Mouse (Mus musculus): ENCODE measurements around the gene Zfp663. TPM values are rescaled to one million over a fixed set of nuclear protein-coding genes. Genes with fewer than 3 reads are reported as not detected.

Zfp663 gene
- polyA plus RNA-seq (2012; rRNA removed), result not detected in 2 replicates

DNA sequence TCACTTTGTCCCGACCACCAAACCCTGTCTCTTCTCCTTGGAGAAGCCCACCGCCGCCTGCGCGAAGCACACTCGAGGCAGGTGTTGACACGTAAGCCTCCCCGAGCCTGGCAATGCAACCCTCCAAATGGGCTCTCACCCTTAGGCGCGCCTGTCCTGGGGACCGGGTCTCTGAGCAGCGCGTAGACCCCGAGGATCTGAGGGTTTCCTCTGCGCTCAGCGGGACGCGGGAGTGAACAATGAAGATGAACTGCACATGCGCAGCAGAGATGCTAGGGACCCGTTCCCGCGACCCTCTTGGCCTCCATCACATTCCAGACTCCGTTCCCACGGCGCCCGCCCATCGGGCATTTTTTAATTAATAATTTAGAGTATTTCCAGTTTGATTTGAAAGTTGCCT lies at the start of gene Zfp663:
Gene Zfp663 (minus strand): TSS at position 234 of the 400 bp plus-strand sequence.
- no peak for TF ChIP-seq POLR2A (IDR thresholded peaks at IDR 0.05; ENCODE audit: control insufficient read depth, low read depth, low read length)
- TF ChIP-seq CTCF (IDR thresholded peaks at IDR 0.05; ENCODE audit: control insufficient read depth, insufficient read depth, insufficient replicate concordance, low read depth, low read length), result no peak
- H3K27me3 ChIP-seq (ENCODE audit: control insufficient read depth, insufficient read depth, low read length), result no peaks in the 10 kb centered on the region
- peaks cover 13% of the 10 kb centered on the region for H3K4me1 ChIP-seq (ENCODE audit: control insufficient read depth, insufficient read depth, low read length)
- H3K4me3 ChIP-seq (ENCODE audit: control insufficient read depth, low read depth, low read length), result no peak within 1 kb of the TSS
- H3K27ac ChIP-seq (ENCODE audit: control insufficient read depth, insufficient read depth, low read depth, low read length), result no peak within 1 kb of the TSS
- no peaks in the 10 kb centered on the region for H3K36me3 ChIP-seq (ENCODE audit: control insufficient read depth, insufficient read depth, low read length)

DNA sequence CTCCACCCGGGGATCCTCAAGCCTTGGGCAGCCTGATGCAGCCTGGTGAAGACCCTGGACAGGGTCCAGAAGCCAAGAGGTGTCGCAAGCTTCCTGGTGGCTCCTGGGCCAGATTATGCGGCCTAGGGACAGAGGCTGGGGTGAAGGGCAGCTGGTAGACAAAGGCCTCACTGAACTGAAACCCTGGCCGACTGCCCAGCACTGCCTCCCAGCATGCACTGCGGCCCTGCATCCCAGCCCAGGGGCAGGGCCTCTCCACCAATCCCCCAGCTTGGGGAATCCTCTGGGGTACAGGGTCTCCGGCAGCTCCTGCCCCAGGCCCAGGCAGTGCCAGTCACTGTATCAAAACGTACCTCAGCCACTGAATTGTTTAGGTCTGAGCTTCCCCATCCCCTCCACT lies 48.8 kb upstream of the Zfp663 start:
- TF ChIP-seq POLR2A (IDR thresholded peaks at IDR 0.05; ENCODE audit: control insufficient read depth, low read depth, low read length) (no peak), CTCF (IDR thresholded peaks at IDR 0.05; ENCODE audit: control insufficient read depth, insufficient read depth, insufficient replicate concordance, low read depth, low read length) (no peak)
- H3K36me3 ChIP-seq (ENCODE audit: control insufficient read depth, insufficient read depth, low read length), result no peaks in the 10 kb centered on the region
- H3K27ac ChIP-seq (ENCODE audit: control insufficient read depth, insufficient read depth, low read depth, low read length), result no peak overlapping the region
- no peaks in the 10 kb centered on the region for H3K27me3 ChIP-seq (ENCODE audit: control insufficient read depth, insufficient read depth, low read length)
- no peak overlapping the region for H3K4me3 ChIP-seq (ENCODE audit: control insufficient read depth, low read depth, low read length)
- peaks cover 13% of the 10 kb centered on the region for H3K4me1 ChIP-seq (ENCODE audit: control insufficient read depth, insufficient read depth, low read length)

DNA sequence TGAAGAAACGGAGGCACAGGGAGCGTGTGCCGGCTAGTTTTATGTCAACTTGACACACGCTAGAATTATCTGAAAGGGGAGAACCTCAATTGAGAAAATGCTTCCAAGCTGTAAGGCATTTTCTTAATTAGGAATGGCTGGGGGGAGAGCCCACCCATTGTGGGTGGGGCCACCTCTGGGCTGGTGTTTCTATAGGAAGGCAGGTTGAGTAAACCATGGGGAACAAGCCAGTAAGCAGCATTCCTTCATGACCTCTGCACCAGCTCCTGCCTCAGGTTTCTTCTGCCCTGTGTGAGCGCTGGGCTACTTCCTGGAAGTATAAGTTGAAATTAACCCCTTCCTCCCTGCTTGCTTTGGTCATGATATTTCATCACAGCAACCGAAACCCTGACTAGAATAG lies 47.3 kb upstream of the Zfp663 start:
- Histone ChIP-seq H3K4me3 (ENCODE audit: control insufficient read depth, low read depth, low read length) (no peak overlapping the region), H3K27ac (ENCODE audit: control insufficient read depth, insufficient read depth, low read depth, low read length) (no peak overlapping the region), H3K4me1 (ENCODE audit: control insufficient read depth, insufficient read depth, low read length) (peaks cover 13% of the 10 kb centered on the region)

GRCm38 (mm10) chr2:165415141-165415721 lies 46.7 kb upstream of the Zfp663 start:
- Histone ChIP-seq H3K36me3 (ENCODE audit: control insufficient read depth, insufficient read depth, low read length) (no peaks in the 10 kb centered on the region), H3K4me1 (ENCODE audit: control insufficient read depth, insufficient read depth, low read length) (peaks cover 10% of the 10 kb centered on the region), H3K27ac (ENCODE audit: control insufficient read depth, insufficient read depth, low read depth, low read length) (no peak overlapping the region), H3K27me3 (ENCODE audit: control insufficient read depth, insufficient read depth, low read length) (no peaks in the 10 kb centered on the region), H3K4me3 (ENCODE audit: control insufficient read depth, low read depth, low read length) (no peak overlapping the region)
- TF ChIP-seq POLR2A (IDR thresholded peaks at IDR 0.05; ENCODE audit: control insufficient read depth, low read depth, low read length) (no peak), CTCF (IDR thresholded peaks at IDR 0.05; ENCODE audit: control insufficient read depth, insufficient read depth, insufficient replicate concordance, low read depth, low read length) (no peak)

More for the DNA sequence above, 47.3 kb upstream of the Zfp663 start:
- Histone ChIP-seq H3K27me3 (ENCODE audit: control insufficient read depth, insufficient read depth, low read length) (no peaks in the 10 kb centered on the region), H3K36me3 (ENCODE audit: control insufficient read depth, insufficient read depth, low read length) (no peaks in the 10 kb centered on the region)
- TF ChIP-seq POLR2A (IDR thresholded peaks at IDR 0.05; ENCODE audit: control insufficient read depth, low read depth, low read length), result no peak
- no peak for TF ChIP-seq CTCF (IDR thresholded peaks at IDR 0.05; ENCODE audit: control insufficient read depth, insufficient read depth, insufficient replicate concordance, low read depth, low read length)

- Histone ChIP-seq H3K36me3 (ENCODE audit: control insufficient read depth, insufficient read depth, low read length) (no peaks in the 10 kb centered on the region), H3K4me3 (ENCODE audit: control insufficient read depth, low read depth, low read length) (no peak overlapping the region), H3K4me1 (ENCODE audit: control insufficient read depth, insufficient read depth, low read length) (peaks cover 10% of the 10 kb centered on the region), H3K27ac (ENCODE audit: control insufficient read depth, insufficient read depth, low read depth, low read length) (no peak overlapping the region), H3K27me3 (ENCODE audit: control insufficient read depth, insufficient read depth, low read length) (no peaks in the 10 kb centered on the region)
- TF ChIP-seq CTCF (IDR thresholded peaks at IDR 0.05; ENCODE audit: control insufficient read depth, insufficient read depth, insufficient replicate concordance, low read depth, low read length) (no peak), POLR2A (IDR thresholded peaks at IDR 0.05; ENCODE audit: control insufficient read depth, low read depth, low read length) (no peak)
Measured at GRCm38 (mm10) chr2:165414321-165414720, 45.8 kb upstream of the Zfp663 start.

DNA sequence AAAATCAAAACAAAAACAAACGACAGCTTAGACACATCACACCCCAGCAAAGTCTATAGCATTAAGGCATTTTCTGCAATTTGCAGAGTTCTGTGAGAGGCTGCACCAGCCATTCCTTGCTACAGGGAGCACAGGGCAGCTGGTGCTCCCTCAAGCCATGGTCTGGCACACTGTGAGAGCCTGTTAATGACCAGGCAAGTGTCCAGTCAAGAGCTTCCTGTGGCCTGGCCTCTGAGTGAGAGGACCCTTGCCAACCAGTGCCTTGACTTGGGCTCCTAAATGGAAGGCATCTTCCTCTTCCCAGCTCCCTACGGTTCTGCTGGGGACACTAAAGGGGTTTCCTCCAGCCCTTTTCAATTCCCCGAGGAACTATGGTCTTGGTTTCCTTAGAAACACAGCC lies 45.4 kb upstream of the Zfp663 start:
- no peak overlapping the region for H3K27ac ChIP-seq (ENCODE audit: control insufficient read depth, insufficient read depth, low read depth, low read length)

GRCm38 (mm10) chr2:165407700-165408301 lies 39.3 kb upstream of the Zfp663 start:
- no peak overlapping the region for H3K4me3 ChIP-seq (ENCODE audit: control insufficient read depth, low read depth, low read length)
- no peaks in the 10 kb centered on the region for H3K36me3 ChIP-seq (ENCODE audit: control insufficient read depth, insufficient read depth, low read length)
- no peaks in the 10 kb centered on the region for H3K27me3 ChIP-seq (ENCODE audit: control insufficient read depth, insufficient read depth, low read length)
- no peak overlapping the region for H3K27ac ChIP-seq (ENCODE audit: control insufficient read depth, insufficient read depth, low read depth, low read length)
- H3K4me1 ChIP-seq (ENCODE audit: control insufficient read depth, insufficient read depth, low read length), result no peaks in the 10 kb centered on the region
- TF ChIP-seq CTCF (IDR thresholded peaks at IDR 0.05; ENCODE audit: control insufficient read depth, insufficient read depth, insufficient replicate concordance, low read depth, low read length) (peak; percentile 91), POLR2A (IDR thresholded peaks at IDR 0.05; ENCODE audit: control insufficient read depth, low read depth, low read length) (no peak)

More for the DNA sequence above, 45.4 kb upstream of the Zfp663 start:
- TF ChIP-seq POLR2A (IDR thresholded peaks at IDR 0.05; ENCODE audit: control insufficient read depth, low read depth, low read length) (no peak), CTCF (IDR thresholded peaks at IDR 0.05; ENCODE audit: control insufficient read depth, insufficient read depth, insufficient replicate concordance, low read depth, low read length) (no peak)
- no peaks in the 10 kb centered on the region for H3K36me3 ChIP-seq (ENCODE audit: control insufficient read depth, insufficient read depth, low read length)
- no peak overlapping the region for H3K4me3 ChIP-seq (ENCODE audit: control insufficient read depth, low read depth, low read length)
- no peaks in the 10 kb centered on the region for H3K27me3 ChIP-seq (ENCODE audit: control insufficient read depth, insufficient read depth, low read length)
- H3K4me1 ChIP-seq (ENCODE audit: control insufficient read depth, insufficient read depth, low read length), result peaks cover 10% of the 10 kb centered on the region

Measured in testis, adult 2 months (tissue).